7 mouse cellular contexts compared by ENCODE assay signal in genomic region chr8:121187491-121188364, GRCm38 (mm10). TPM values are rescaled to one million over a fixed set of nuclear protein-coding genes. Genes with fewer than 3 reads are reported as not detected.
A peak's percentile ranks its signal among the peaks of the same experiment; 100 is the strongest.
DNase-seq lines count a peak whose midpoint lies in the region; ATAC-seq and TF ChIP-seq lines count a peak whose summit lies in the region.

No protein-coding gene starts in this region.

- no peaks in the 10 kb centered on the region for H3K27me3 ChIP-seq in MEL (ENCODE audit: control insufficient read depth in 1 of 2, insufficient read depth in 2 of 2, low read length in 2 of 2)
- H3K27me3 ChIP-seq in kidney, embryonic 16.5 days (ENCODE audit: insufficient read depth, low read length) = no peaks in the 10 kb centered on the region
- no peaks in the 10 kb centered on the region for H3K27me3 ChIP-seq in myocyte (ENCODE audit: control insufficient read depth, insufficient read depth, insufficient read length)

- no peak for TF ChIP-seq RAD21 in MEL (IDR thresholded peaks at IDR 0.05; ENCODE audit: low read depth, low read length)

- DNase-seq in 416B (ENCODE audit: low read depth) (peak; percentile 98), MEL (ENCODE audit: low read depth, low spot score) (peak; percentile 92)
- DNase-seq in heart, adult 18-20 months = peak; percentile 57 to 84
- no peak for DNase-seq in cerebellum, postnatal 4 days (ENCODE audit: low spot score in 2 of 2)
- DNase-seq in testis, postnatal 10 days (ENCODE audit: low spot score) = no peak

- ATAC-seq in kidney, embryonic 16.5 days (ENCODE audit: low FRiP score, low TSS enrichment) = no peak

- H3K79me2 ChIP-seq in MEL (ENCODE audit: control insufficient read depth, insufficient read depth, low read length, poor library complexity) = no peaks in the 10 kb centered on the region
- no peaks in the 10 kb centered on the region for H3K79me2 ChIP-seq in myocyte (ENCODE audit: control insufficient read depth, insufficient read depth)

- no peak overlapping the region for H3ac ChIP-seq in myocyte (ENCODE audit: control insufficient read depth, insufficient read length)

- TF ChIP-seq POLR2A in MEL (IDR thresholded peaks at IDR 0.05; ENCODE audit: control insufficient read depth in 1 of 2, insufficient read depth in 1 of 2, low read depth in 1 of 2, low read length in 2 of 2, poor library complexity in 1 of 2) (peak in 1 of 2 experiments; percentile 20; a peak in 1 of 4 replicates), myocyte (IDR thresholded peaks at IDR 0.05; ENCODE audit: insufficient read length, low read depth) (peak; percentile 16)

- no peak for TF ChIP-seq CTCF in MEL (IDR thresholded peaks at IDR 0.05 in 2 of 3, conservative IDR thresholded peaks at IDR 0.05 in 1 of 3; ENCODE audit: control insufficient read depth in 1 of 3, insufficient read depth in 1 of 3, low read depth in 2 of 3, low read length in 3 of 3, poor library complexity in 1 of 3, severe bottlenecking in 1 of 3)

- H3K27ac ChIP-seq in MEL (ENCODE audit: control insufficient read depth, low read depth, low read length) = peak overlapping the region; percentile 53
- peak overlapping the region; percentile 71 for H3K27ac ChIP-seq in kidney, embryonic 16.5 days (ENCODE audit: low read length)

- H3K4me3 ChIP-seq in MEL (ENCODE audit: control insufficient read depth in 1 of 2, insufficient read depth in 1 of 2, low read depth in 2 of 2, low read length in 2 of 2) (peak overlapping the region in 1 of 2 experiments; percentile 3; a peak in 1 of 4 replicates), myocyte (no peak overlapping the region)
- H3K4me3 ChIP-seq in kidney, embryonic 16.5 days (ENCODE audit: low read length) = no peak overlapping the region

- WGBS in kidney, embryonic 16.5 days = 56% methylated on average over 15 of the region's 15 CpGs

- H3K9me3 ChIP-seq in MEL (replicated peaks; ENCODE audit: insufficient read depth, low read length) = no peaks in the 10 kb centered on the region
- H3K9me3 ChIP-seq in kidney, embryonic 16.5 days (ENCODE audit: low read length) = no peaks in the 10 kb centered on the region

- H3K36me3 ChIP-seq in MEL (ENCODE audit: control insufficient read depth in 1 of 2, insufficient read depth in 2 of 2, low read length in 2 of 2) (peaks cover 0 to 4% of the 10 kb centered on the region in 2 experiments; a peak in 2 of 4 replicates), myocyte (ENCODE audit: control insufficient read depth, insufficient read depth) (no peaks in the 10 kb centered on the region)
- H3K36me3 ChIP-seq in kidney, embryonic 16.5 days (ENCODE audit: insufficient read depth, low read length) = no peaks in the 10 kb centered on the region

- TF ChIP-seq EP300 in MEL (IDR thresholded peaks at IDR 0.05; ENCODE audit: low read depth in 1 of 2, low read length in 2 of 2) = peak; percentile 67 to 70

- peak overlapping the region; percentile 61 for H3K9ac ChIP-seq in MEL (ENCODE audit: control insufficient read depth, low read depth, low read length, poor library complexity, severe bottlenecking)
- no peak overlapping the region for H3K9ac ChIP-seq in kidney, embryonic 16.5 days (replicated peaks; ENCODE audit: low read length)

- peaks cover 0 to 13% of the 10 kb centered on the region in 2 experiments; a peak in 2 of 4 replicates for H3K4me1 ChIP-seq in MEL (ENCODE audit: control insufficient read depth in 1 of 2, insufficient read depth in 2 of 2, low read length in 2 of 2)
- peaks cover 33% of the 10 kb centered on the region for H3K4me1 ChIP-seq in kidney, embryonic 16.5 days (ENCODE audit: insufficient read depth, low read length)

- H3K4me2 ChIP-seq in kidney, embryonic 16.5 days (replicated peaks; ENCODE audit: low read depth, low read length) = no peak overlapping the region
- H3K4me2 ChIP-seq in myocyte (ENCODE audit: low read depth) = peak overlapping the region; percentile 57

TF ChIP-seq in MEL, 35 proteins besides CTCF, POLR2A, EP300 and RAD21 (continues in another document):
- TF ChIP-seq UBTF (IDR thresholded peaks at IDR 0.05; ENCODE audit: borderline replicate concordance, insufficient read depth, low read depth, low read length) (no peak), TBP (IDR thresholded peaks at IDR 0.05; ENCODE audit: low read depth, low read length) (0 out of 2 replicates have a peak, but pooled peaks have one; percentile 33), KAT2A (conservative IDR thresholded peaks at IDR 0.05; ENCODE audit: low read depth, low read length) (no peak), TAL1 (IDR thresholded peaks at IDR 0.05; ENCODE audit: low read length) (no peak), MAFK (IDR thresholded peaks at IDR 0.05; ENCODE audit: borderline replicate concordance, low read depth, low read length) (peak; percentile 87), CHD2 (IDR thresholded peaks at IDR 0.05; ENCODE audit: low read length) (no peak), JUND (IDR thresholded peaks at IDR 0.05; ENCODE audit: low read depth, low read length) (no peak), SMC3 (IDR thresholded peaks at IDR 0.05; ENCODE audit: low read depth, low read length) (no peak; the same call in 1 of the 2 replicates), ZC3H11A (IDR thresholded peaks at IDR 0.05; ENCODE audit: low read depth, low read length) (no peak), BHLHE40 (IDR thresholded peaks at IDR 0.05; ENCODE audit: borderline replicate concordance, low read depth, low read length) (no peak), USF1 (IDR thresholded peaks at IDR 0.05; ENCODE audit: low read depth, low read length) (no peak), GABPA (IDR thresholded peaks at IDR 0.05; ENCODE audit: low read depth, low read length) (no peak), E2F4 (IDR thresholded peaks at IDR 0.05; ENCODE audit: borderline replicate concordance, low read depth, low read length) (no peak), ETS1 (IDR thresholded peaks at IDR 0.05; ENCODE audit: low read depth, low read length) (peak; percentile 85), POLR2AphosphoS2 (IDR thresholded peaks at IDR 0.05; ENCODE audit: low read length) (no peak), ZMIZ1 (IDR thresholded peaks at IDR 0.05; ENCODE audit: low read depth, low read length) (no peak), NELFE (IDR thresholded peaks at IDR 0.05; ENCODE audit: low read depth, low read length) (no peak), RCOR1 (IDR thresholded peaks at IDR 0.05; ENCODE audit: low read depth, low read length) (peak; percentile 62), MXI1 (IDR thresholded peaks at IDR 0.05; ENCODE audit: low read depth, low read length) (0 out of 2 replicates have a peak, but pooled peaks have one; percentile 21), NRF1 (IDR thresholded peaks at IDR 0.05; ENCODE audit: insufficient read depth, low read depth, low read length, poor library complexity, severe bottlenecking) (no peak), SIN3A (IDR thresholded peaks at IDR 0.05; ENCODE audit: low read length) (peak; percentile 64; the same call in 1 of the 2 replicates), ZNF384 (IDR thresholded peaks at IDR 0.05; ENCODE audit: low read depth, low read length) (peak; percentile 55), HCFC1 (IDR thresholded peaks at IDR 0.05; ENCODE audit: low read depth, low read length) (peak; percentile 69)

TF ChIP-seq in myocyte, 11 proteins besides CTCF, POLR2A, EP300 and RAD21:
- TF ChIP-seq CEBPB (IDR thresholded peaks at IDR 0.05; ENCODE audit: insufficient read depth, poor library complexity, severe bottlenecking) (no peak), MYOD1 (IDR thresholded peaks at IDR 0.05; ENCODE audit: control insufficient read depth in 1 of 3, insufficient read length in 2 of 3, low read depth in 2 of 3) (peak in 1 of 3 experiments; percentile 17), MYOG (IDR thresholded peaks at IDR 0.05; ENCODE audit: control insufficient read depth in 1 of 3, insufficient read depth in 1 of 3, insufficient read length in 2 of 3, low read depth in 2 of 3) (peak in 1 of 3 experiments; percentile 3)

RNA-seq across cellular contexts. Expression of gene Foxl1, which starts 60.0 kb away (rescaled TPM):
- 0.12 and 0.13 TPM in 2 replicates for total RNA-seq in MEL (2012; rRNA removed)
- under 1 TPM in 1 of 2 experiments, not detected in 1; 0.07 TPM for polyA plus RNA-seq in MEL (2012; ENCODE audit: insufficient read depth in 1 of 2, insufficient read length in 2 of 2, low read depth in 1 of 2, low replicate concordance in 2 of 2, missing spikeins in 1 of 2)
- total RNA-seq in heart, adult 18-20 months (2021) = under 1 TPM; 0.10 to 0.18 TPM
- polyA plus RNA-seq in kidney, embryonic 16.5 days (2015; fragmentation: Nextera tagmentation; extraction: Ambion mirVana) = 6.5 and 6.7 TPM in 2 replicates
- polyA plus RNA-seq in myocyte (2012; fragmentation: generic; extraction: Trizol) = 2.6 TPM

Comparison
In these comparisons a context has a peak if more than half of its experiments do, and no peak if none do; other contexts are left out.
1. DNase-seq: peak in 416B (single experiment), MEL (single experiment) and heart, adult 18-20 months (2 of 2); none in cerebellum, postnatal 4 days (0 of 2) and testis, postnatal 10 days (single experiment).